Mouse (Mus musculus): Measurements from ENCODE around the gene Tep1. TPM values are rescaled to one million over a fixed set of nuclear protein-coding genes. Genes with fewer than 3 reads are reported as not detected.
"Not testable (repeated sequence)": the region's sequence is repeated elsewhere in the genome, so short reads cannot be mapped to it uniquely, and the experiment has no call there.

Gene Tep1
- polyA plus RNA-seq, 1 experiment from 2014 or later: 5.3 TPM

GRCm38 (mm10) chr14:50865005-50865404 is 5.4 kb downstream of the Tep1 start:
- ATAC-seq (ENCODE audit: insufficient number of reproducible peaks, insufficient read depth, low FRiP score, low TSS enrichment, low read depth); H3K4me2 ChIP-seq; H3K27ac ChIP-seq; H3K9ac ChIP-seq; H3K27me3 ChIP-seq; H3K4me1 ChIP-seq; H3K9me3 ChIP-seq; H3K4me3 ChIP-seq: not testable (repeated sequence)
- peaks cover 12% of the 10 kb centered on the region; the same call in 1 of the 2 replicates for H3K36me3 ChIP-seq

- Histone ChIP-seq H3K36me3 (peaks cover 20% of the 10 kb centered on the region), H3K9ac (no peak overlapping the region), H3K27ac (no peak overlapping the region), H3K27me3 (no peaks in the 10 kb centered on the region), H3K4me1 (no peaks in the 10 kb centered on the region), H3K4me2 (no peak overlapping the region), H3K4me3 (no peak overlapping the region), H3K9me3 (no peaks in the 10 kb centered on the region)
- no peak for ATAC-seq (ENCODE audit: insufficient number of reproducible peaks, insufficient read depth, low FRiP score, low TSS enrichment, low read depth)
- WGBS: 86% methylated on average over 10 of the region's 10 CpGs
Measured at GRCm38 (mm10) chr14:50862641-50863040, 7.7 kb downstream of the Tep1 start.

DNA sequence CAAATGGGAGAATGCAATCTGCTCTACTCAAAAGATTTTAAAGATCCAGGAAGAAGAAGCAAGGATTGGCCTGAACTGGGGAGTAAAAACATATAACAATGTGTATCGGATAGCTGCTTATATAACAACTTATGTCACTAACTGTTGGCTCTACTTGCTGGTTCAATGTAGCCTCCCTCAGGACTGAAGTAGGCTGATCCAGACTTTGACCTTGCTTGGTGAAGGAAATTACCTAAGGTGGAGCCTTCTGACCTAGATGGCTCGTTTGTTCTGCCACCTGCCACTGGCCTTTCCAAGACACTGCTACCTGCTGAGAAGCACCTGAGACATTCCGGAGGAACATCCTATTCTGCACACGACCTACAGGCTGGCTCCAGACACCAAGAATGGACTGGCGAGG is 14.6 kb downstream of the Tep1 start:
- no peaks in the 10 kb centered on the region for H3K9me3 ChIP-seq
- peaks cover 27% of the 10 kb centered on the region for H3K36me3 ChIP-seq
- no peak overlapping the region for H3K27ac ChIP-seq
- H3K4me1 ChIP-seq: no peaks in the 10 kb centered on the region
- H3K4me3 ChIP-seq: no peak overlapping the region
- WGBS: 88% methylated on average over 5 of the region's 5 CpGs
- H3K27me3 ChIP-seq: no peaks in the 10 kb centered on the region
- no peak overlapping the region for H3K4me2 ChIP-seq
- no peak overlapping the region for H3K9ac ChIP-seq
- no peak for ATAC-seq (ENCODE audit: insufficient number of reproducible peaks, insufficient read depth, low FRiP score, low TSS enrichment, low read depth)

GRCm38 (mm10) chr14:50837236-50837635 is 33.1 kb downstream of the Tep1 start:
- no peak for ATAC-seq (ENCODE audit: insufficient number of reproducible peaks, insufficient read depth, low FRiP score, low TSS enrichment, low read depth)
- H3K27ac ChIP-seq: no peak overlapping the region
- 0 out of 2 replicates have a peak, but pooled peaks cover 2% of the 10 kb centered on the region for H3K36me3 ChIP-seq
- H3K27me3 ChIP-seq: no peaks in the 10 kb centered on the region
- no peak overlapping the region for H3K4me2 ChIP-seq
- 68% methylated on average over 6 of the region's 6 CpGs for WGBS
- no peak overlapping the region for H3K9ac ChIP-seq
- H3K4me3 ChIP-seq: no peak overlapping the region
- H3K4me1 ChIP-seq: no peaks in the 10 kb centered on the region
- no peaks in the 10 kb centered on the region for H3K9me3 ChIP-seq

DNA sequence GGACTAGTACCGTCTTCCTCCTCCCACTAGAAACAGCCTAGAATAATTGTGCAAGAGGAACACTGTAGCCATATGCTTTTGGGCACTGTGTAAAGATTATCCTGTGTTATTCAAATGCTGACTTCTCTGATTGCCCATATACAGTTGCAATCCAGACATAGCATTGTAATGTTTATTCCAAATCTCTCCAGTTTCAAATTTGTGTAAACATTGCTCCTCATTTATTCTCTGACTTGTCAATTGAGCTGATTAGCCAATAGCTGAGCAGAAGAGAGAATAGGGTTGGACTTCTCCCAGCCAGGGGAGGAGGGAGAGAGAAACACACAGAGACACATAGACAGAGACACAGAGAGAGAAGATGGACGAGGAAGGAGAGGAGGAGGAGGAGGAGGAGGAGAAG is 35.9 kb downstream of the Tep1 start:
- Histone ChIP-seq H3K36me3 (0 out of 2 replicates have a peak, but pooled peaks cover 6% of the 10 kb centered on the region), H3K4me1 (no peaks in the 10 kb centered on the region), H3K27me3 (no peaks in the 10 kb centered on the region), H3K4me2 (no peak overlapping the region), H3K4me3 (no peak overlapping the region), H3K27ac (peak overlapping the region; percentile 73; the same call in 1 of the 2 replicates), H3K9ac (no peak overlapping the region), H3K9me3 (no peaks in the 10 kb centered on the region)
- 47% methylated on average over 2 of the region's 2 CpGs for WGBS
- ATAC-seq (ENCODE audit: insufficient number of reproducible peaks, insufficient read depth, low FRiP score, low TSS enrichment, low read depth): no peak

GRCm38 (mm10) chr14:50833964-50834363 is 36.4 kb downstream of the Tep1 start:
- H3K4me2 ChIP-seq: no peak overlapping the region
- H3K9me3 ChIP-seq: no peaks in the 10 kb centered on the region
- no peak overlapping the region for H3K4me3 ChIP-seq
- no peaks in the 10 kb centered on the region for H3K27me3 ChIP-seq
- no peak overlapping the region for H3K9ac ChIP-seq
- 82% methylated on average over 10 of the region's 10 CpGs for WGBS
- no peak for ATAC-seq (ENCODE audit: insufficient number of reproducible peaks, insufficient read depth, low FRiP score, low TSS enrichment, low read depth)
- H3K27ac ChIP-seq: peak overlapping the region; percentile 73
- no peaks in the 10 kb centered on the region for H3K4me1 ChIP-seq
- 0 out of 2 replicates have a peak, but pooled peaks cover 8% of the 10 kb centered on the region for H3K36me3 ChIP-seq

DNA sequence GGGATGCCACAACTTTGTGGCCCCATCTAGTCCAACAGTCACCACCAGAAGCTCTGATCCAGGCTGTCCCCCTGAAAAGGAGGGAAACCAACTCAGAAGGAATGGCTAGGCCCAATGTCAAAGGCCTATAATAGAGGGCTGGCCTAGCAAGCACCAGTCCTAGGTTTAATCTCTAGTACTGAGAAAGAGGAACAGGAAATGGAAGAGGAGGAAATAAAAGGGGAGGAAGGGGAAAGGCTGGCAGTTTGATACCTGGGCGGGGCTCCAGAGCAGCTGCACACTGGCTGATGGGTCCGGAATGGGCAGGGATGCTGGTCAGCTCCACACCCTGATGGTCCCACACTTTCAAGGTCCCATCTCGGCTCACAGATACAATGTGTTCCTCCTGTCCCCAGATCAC is 40.5 kb downstream of the Tep1 start:
- Histone ChIP-seq H3K27me3 (no peaks in the 10 kb centered on the region), H3K9ac (no peak overlapping the region), H3K9me3 (no peaks in the 10 kb centered on the region), H3K4me3 (no peak overlapping the region), H3K27ac (no peak overlapping the region), H3K4me1 (no peaks in the 10 kb centered on the region), H3K36me3 (0 out of 2 replicates have a peak, but pooled peaks cover 9% of the 10 kb centered on the region), H3K4me2 (no peak overlapping the region)
- 76% methylated on average over 3 of the region's 3 CpGs for WGBS
- no peak for ATAC-seq (ENCODE audit: insufficient number of reproducible peaks, insufficient read depth, low FRiP score, low TSS enrichment, low read depth)

GRCm38 (mm10) chr14:50826579-50826978 is 43.8 kb downstream of the Tep1 start:
- Histone ChIP-seq H3K9ac (no peak overlapping the region), H3K27me3 (no peaks in the 10 kb centered on the region), H3K9me3 (no peaks in the 10 kb centered on the region; the same call in 1 of the 2 replicates), H3K36me3 (peaks cover 38% of the 10 kb centered on the region), H3K27ac (no peak overlapping the region), H3K4me3 (no peak overlapping the region), H3K4me2 (no peak overlapping the region), H3K4me1 (no peaks in the 10 kb centered on the region)
- no peak for ATAC-seq (ENCODE audit: insufficient number of reproducible peaks, insufficient read depth, low FRiP score, low TSS enrichment, low read depth)
- 82% methylated on average over 4 of the region's 4 CpGs for WGBS

GRCm38 (mm10) chr14:50824219-50824618 is 46.1 kb downstream of the Tep1 start:
- ATAC-seq (ENCODE audit: insufficient number of reproducible peaks, insufficient read depth, low FRiP score, low TSS enrichment, low read depth): no peak
- peaks cover 57% of the 10 kb centered on the region for H3K36me3 ChIP-seq
- no peaks in the 10 kb centered on the region for H3K4me1 ChIP-seq
- H3K4me2 ChIP-seq: no peak overlapping the region
- H3K27ac ChIP-seq: no peak overlapping the region
- H3K27me3 ChIP-seq: no peaks in the 10 kb centered on the region
- no peak overlapping the region for H3K4me3 ChIP-seq
- H3K9me3 ChIP-seq: no peaks in the 10 kb centered on the region; the same call in 1 of the 2 replicates
- no peak overlapping the region for H3K9ac ChIP-seq
- WGBS: 92% methylated on average over 9 of the region's 9 CpGs

DNA sequence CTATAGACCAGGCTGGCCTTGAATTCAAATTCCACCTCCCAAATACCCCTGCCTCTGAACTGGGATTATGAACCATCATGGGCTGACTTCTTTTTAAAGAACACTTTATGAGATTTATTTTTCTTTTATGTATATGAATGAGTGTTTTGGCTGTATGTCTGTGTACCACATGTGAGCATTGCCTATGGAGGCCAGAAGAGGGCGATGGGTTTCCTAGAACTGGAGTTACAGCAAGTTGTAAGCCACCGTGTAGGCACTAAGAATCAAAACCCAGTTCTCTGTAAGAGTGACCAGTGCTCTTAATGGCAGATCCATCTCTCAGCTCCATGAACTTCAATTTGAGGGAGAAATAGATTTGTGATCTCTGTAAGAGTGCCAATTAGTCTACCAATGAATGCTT is 47.1 kb downstream of the Tep1 start:
- Histone ChIP-seq H3K27me3 (no peaks in the 10 kb centered on the region), H3K4me3 (no peak overlapping the region), H3K9ac (no peak overlapping the region), H3K9me3 (no peaks in the 10 kb centered on the region; the same call in 1 of the 2 replicates), H3K4me1 (no peaks in the 10 kb centered on the region), H3K27ac (no peak overlapping the region), H3K4me2 (no peak overlapping the region), H3K36me3 (peaks cover 61% of the 10 kb centered on the region)
- no peak for ATAC-seq (ENCODE audit: insufficient number of reproducible peaks, insufficient read depth, low FRiP score, low TSS enrichment, low read depth)
- WGBS: 74% methylated on average over 2 of the region's 2 CpGs

GRCm38 (mm10) chr14:50813060-50813459 is 57.3 kb downstream of the Tep1 start:
- H3K4me2 ChIP-seq: no peak overlapping the region
- ATAC-seq (ENCODE audit: insufficient number of reproducible peaks, insufficient read depth, low FRiP score, low TSS enrichment, low read depth): no peak
- peaks cover 4% of the 10 kb centered on the region for H3K4me1 ChIP-seq
- no peak overlapping the region for H3K27ac ChIP-seq
- H3K4me3 ChIP-seq: no peak overlapping the region
- WGBS: 95% methylated on average over 2 of the region's 2 CpGs
- no peaks in the 10 kb centered on the region for H3K9me3 ChIP-seq
- peaks cover 75% of the 10 kb centered on the region for H3K36me3 ChIP-seq
- no peak overlapping the region for H3K9ac ChIP-seq
- no peaks in the 10 kb centered on the region for H3K27me3 ChIP-seq

GRCm38 (mm10) chr14:50807487-50808072 is 62.8 kb downstream of the Tep1 start, which contains the start of the genes Ccnb1ip1 and Parp2:
Ccnb1ip1 (minus strand) TSS chr14:50807732.
Parp2 (plus strand) TSS chr14:50807841.
- H3K4me2 ChIP-seq: peak within 1 kb of the TSS; percentile 60
- peak within 1 kb of the TSS; percentile 79 for H3K9ac ChIP-seq
- H3K27me3 ChIP-seq: no peaks in the 10 kb centered on the region
- H3K36me3 ChIP-seq: peaks cover 26% of the 10 kb centered on the region
- WGBS: 0% methylated on average over 42 of the region's 42 CpGs
- ATAC-seq (ENCODE audit: insufficient number of reproducible peaks, insufficient read depth, low FRiP score, low TSS enrichment, low read depth): peak; percentile 98
- peak within 1 kb of the TSS; percentile 94 for H3K27ac ChIP-seq
- H3K4me3 ChIP-seq: peak within 1 kb of the TSS; percentile 66
- H3K4me1 ChIP-seq: peaks cover 4% of the 10 kb centered on the region
- H3K9me3 ChIP-seq: no peaks in the 10 kb centered on the region

Measured in embryonic facial prominence, embryonic 13.5 days (tissue).